Mouse (Mus musculus) heart, postnatal 0 days (tissue): Measurements from ENCODE around the gene Cavin4. TPM values are rescaled to one million over a fixed set of nuclear protein-coding genes. Genes with fewer than 3 reads are reported as not detected.

Experiments used
- ATAC-seq: fragments of 200-750 bp; cut with Nextera tagmentation; 2 replicates; pipeline ENCODE4 v1.8.0; 2017; ENCODE audit warnings: low read depth, moderate number of reproducible peaks, moderate library complexity; ENCODE audit not compliant: insufficient read depth
- DNase-seq: peaks from one replicate; pipeline ENCODE4 v3.0.0-alpha.2; 2016; ENCODE audit warnings: low spot score
- H3K27ac ChIP-seq: fragments of 300-500 bp; sonication (generic); 2 replicates; pipeline ENCODE4 v1.5.1; 2014; ENCODE audit warnings: low read depth, mild to moderate bottlenecking
- H3K27me3 ChIP-seq: fragments of 300-500 bp; sonication (generic); 2 replicates; pipeline ENCODE4 v1.6.1; 2014; ENCODE audit warnings: low read length, mixed read lengths; ENCODE audit not compliant: control insufficient read depth, insufficient read depth
- H3K36me3 ChIP-seq: fragments of 300-500 bp; sonication (generic); replicated peaks from 2 replicates; pipeline ENCODE4 v1.6.1; 2014; ENCODE audit warnings: low read length, mixed read lengths; ENCODE audit not compliant: control insufficient read depth, insufficient read depth
- H3K4me1 ChIP-seq: fragments of 300-500 bp; sonication (generic); 2 replicates; pipeline ENCODE4 v1.6.1; 2014; ENCODE audit warnings: antibody characterized with exemption; ENCODE audit not compliant: control insufficient read depth, insufficient read depth
- H3K4me2 ChIP-seq: fragments of 300-500 bp; sonication (generic); 2 replicates; pipeline ENCODE4 v1.6.1; 2014; ENCODE audit warnings: low read depth, mild to moderate bottlenecking, low read length, moderate library complexity
- H3K4me3 ChIP-seq: fragments of 300-500 bp; sonication (generic); 2 replicates; pipeline ENCODE4 v1.5.1; 2014; ENCODE audit warnings: low read depth, low read length
- H3K9ac ChIP-seq: fragments of 300-500 bp; sonication (generic); replicated peaks from 2 replicates; pipeline ENCODE4 v1.6.1; 2014; ENCODE audit warnings: low read depth, low read length, mixed read lengths
- H3K9me3 ChIP-seq: fragments of 300-500 bp; sonication (generic); replicated peaks from 2 replicates; pipeline ENCODE4 v1.6.1; 2016; ENCODE audit warnings: low read length; ENCODE audit not compliant: control insufficient read depth
- CTCF ChIP-seq: IDR thresholded peaks from 2 replicates; pipeline ENCODE4 v1.5.1; 2016; ENCODE audit warnings: antibody characterized with exemption, control low read depth, low read depth
- EP300 ChIP-seq: IDR thresholded peaks from 2 replicates; pipeline ENCODE4 v1.6.1; 2016; ENCODE audit warnings: antibody characterized with exemption, low read depth
- WGBS: fragments of 180-500 bp; shearing (Covaris S2); extraction: QIAGEN DNeasy Blood & Tissue Kit; methylation state at CpG from one replicate; pipeline ENCODE4 v1.1.7; 2014; 5-methylcytosine and 5-hydroxymethylcytosine counted together
- polyA plus RNA-seq: library from polyadenylated mRNA; unstranded; fragments of >200 nt; fragmentation: Nextera tagmentation; extraction: Ambion mirVana; gene quantifications from 2 replicates; pipeline ENCODE4 v1.2.1, GENCODE M21; 2015
- total RNA-seq: library from RNA; depleted of rRNA; stranded (reverse); fragments of >200 nt; gene quantifications from 2 replicates; pipeline ENCODE4 v1.2.3, GENCODE M21; 2014; ENCODE audit warnings: low replicate concordance; rRNA removed

The Cavin4 gene
- total and polyA plus RNA-seq, 2 experiments from 2014 or later = 18.1 to 25.0 TPM

DNA sequence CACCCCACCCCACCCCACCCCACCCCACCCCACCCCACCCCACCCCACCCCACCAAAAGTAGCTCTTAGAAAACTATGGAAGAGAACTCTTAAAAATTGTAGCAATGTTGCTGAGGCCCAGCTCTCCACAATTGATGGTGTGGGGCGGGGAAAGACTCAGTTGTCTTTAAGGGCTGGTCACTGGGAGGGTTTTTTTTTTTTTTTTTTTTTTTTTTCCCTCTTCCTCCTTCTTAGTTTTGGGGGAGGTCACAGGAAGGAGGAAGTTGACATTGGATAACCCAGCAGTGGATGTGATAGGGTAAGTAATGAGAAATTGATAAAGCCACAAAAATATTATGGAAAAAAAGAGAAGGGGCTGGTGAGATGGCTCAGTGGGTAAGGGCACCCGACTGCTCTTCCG, 33.4 kb downstream of the Cavin4 start:
- no peaks in the 10 kb centered on the region for H3K9me3 ChIP-seq
- TF ChIP-seq EP300 (no peak), CTCF (no peak)
- no peak overlapping the region for H3K4me2 ChIP-seq
- no peak overlapping the region for H3K27ac ChIP-seq
- no peak overlapping the region for H3K4me3 ChIP-seq
- WGBS = 93% methylated on average over 3 of the region's 3 CpGs
- no peaks in the 10 kb centered on the region for H3K4me1 ChIP-seq
- no peak for DNase-seq
- H3K27me3 ChIP-seq = no peaks in the 10 kb centered on the region
- H3K9ac ChIP-seq = no peak overlapping the region
- H3K36me3 ChIP-seq = no peaks in the 10 kb centered on the region
- no peak for ATAC-seq

DNA sequence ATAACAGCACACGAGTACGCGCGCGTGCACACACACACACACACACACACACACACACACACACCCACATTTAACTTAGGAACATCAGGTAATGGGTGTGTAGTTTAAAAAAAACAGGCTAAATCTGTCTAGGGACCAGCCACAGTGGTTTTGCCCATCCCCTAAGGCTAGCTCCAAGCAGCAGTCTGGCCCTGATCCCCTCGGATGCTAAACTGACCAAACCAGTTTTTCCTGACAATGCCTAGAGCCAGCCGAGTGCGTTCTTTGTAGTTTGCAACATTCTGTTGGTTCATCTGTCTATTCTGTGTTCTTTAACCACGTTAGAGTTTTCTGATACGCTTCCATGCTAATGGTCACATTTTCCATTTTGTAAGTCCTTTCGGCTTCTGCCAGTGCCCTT, 34.0 kb downstream of the Cavin4 start:
- Histone ChIP-seq H3K36me3 (no peaks in the 10 kb centered on the region), H3K9me3 (no peaks in the 10 kb centered on the region), H3K4me3 (no peak overlapping the region), H3K4me2 (no peak overlapping the region), H3K4me1 (no peaks in the 10 kb centered on the region), H3K27me3 (no peaks in the 10 kb centered on the region), H3K27ac (no peak overlapping the region), H3K9ac (no peak overlapping the region)
- DNase-seq = no peak
- TF ChIP-seq EP300 (no peak), CTCF (no peak)
- 63% methylated on average over 11 of the region's 11 CpGs for WGBS
- no peak for ATAC-seq

DNA sequence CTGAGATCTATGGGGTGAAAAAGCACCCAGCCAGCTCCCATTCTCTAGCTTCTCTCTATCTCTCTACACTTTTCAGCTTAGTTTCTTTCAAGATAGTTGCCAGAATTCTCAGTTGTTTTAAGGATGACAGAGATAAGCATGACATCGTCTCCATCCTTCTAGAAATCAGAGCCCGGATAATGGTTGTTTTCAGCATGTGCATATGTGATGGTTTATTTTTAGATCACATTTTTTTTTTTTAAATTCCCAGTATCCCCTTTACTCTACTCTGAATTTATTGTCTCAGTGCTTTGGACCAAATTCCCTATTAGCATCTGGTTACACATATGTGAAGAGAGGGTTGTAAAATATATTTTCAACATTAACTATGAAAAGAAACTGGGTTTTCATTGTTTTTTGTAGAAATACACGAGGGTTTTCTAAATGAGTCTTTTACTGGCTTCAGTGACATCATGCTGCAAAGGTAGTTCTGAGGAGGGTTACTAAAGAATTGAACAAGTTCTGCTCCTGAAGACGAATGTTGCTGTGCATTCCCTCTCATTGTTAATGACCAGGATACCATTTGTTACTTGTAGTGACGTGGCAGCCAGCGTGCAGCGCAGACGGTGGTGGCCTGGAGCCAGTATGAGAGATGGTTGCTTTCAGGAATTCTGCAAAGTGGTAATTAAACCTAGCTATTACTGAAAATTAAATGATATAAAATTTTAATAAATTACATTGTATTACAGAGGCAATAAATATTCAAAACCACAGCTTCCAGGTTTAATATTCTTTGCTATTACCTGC, 52.7 kb downstream of the Cavin4 start:
- Histone ChIP-seq H3K9ac (no peak overlapping the region), H3K9me3 (no peaks in the 10 kb centered on the region), H3K4me3 (no peak overlapping the region), H3K4me2 (no peak overlapping the region), H3K36me3 (no peaks in the 10 kb centered on the region), H3K4me1 (no peaks in the 10 kb centered on the region), H3K27me3 (no peaks in the 10 kb centered on the region), H3K27ac (no peak overlapping the region)
- ATAC-seq = no peak
- TF ChIP-seq CTCF = no peak
- no peak for TF ChIP-seq EP300
- DNase-seq = no peak
- 62% methylated on average over 8 of the region's 8 CpGs for WGBS

DNA sequence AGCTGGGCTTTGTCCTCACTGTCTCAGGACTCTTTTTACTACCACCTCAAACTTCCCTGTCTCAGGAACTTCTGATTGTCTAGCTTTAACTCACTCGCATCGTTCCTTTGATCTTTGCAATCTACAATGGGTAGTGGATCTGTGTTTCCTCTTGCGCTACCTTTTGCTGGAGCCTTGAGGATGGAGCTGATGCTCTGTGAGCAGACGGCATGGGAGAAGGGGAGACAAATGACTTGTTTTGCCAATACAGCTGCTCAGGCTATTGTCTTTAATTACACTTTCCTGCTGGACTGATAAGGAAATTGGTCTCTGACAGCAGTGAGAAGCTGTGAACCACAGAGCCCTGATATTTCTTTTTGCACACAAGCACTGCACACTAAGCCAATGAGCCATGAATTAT, 53.5 kb downstream of the Cavin4 start:
- Histone ChIP-seq H3K4me3 (no peak overlapping the region), H3K27me3 (no peaks in the 10 kb centered on the region), H3K9ac (no peak overlapping the region), H3K27ac (no peak overlapping the region), H3K36me3 (no peaks in the 10 kb centered on the region), H3K4me2 (no peak overlapping the region), H3K4me1 (no peaks in the 10 kb centered on the region), H3K9me3 (no peaks in the 10 kb centered on the region)
- 33% methylated on average over 4 of the region's 4 CpGs for WGBS
- ATAC-seq (no peak), DNase-seq (no peak)
- no peak for TF ChIP-seq CTCF
- no peak for TF ChIP-seq EP300

Other genes with a start within 250 kb of the Cavin4 start
- 18.2 and 23.6 TPM in 2 replicates for gene Tex10, start 190.1 kb upstream of the Cavin4 start, total RNA-seq
- 14.5 and 16.0 TPM in 2 replicates for gene Tex10, start 190.1 kb upstream of the Cavin4 start, polyA plus RNA-seq
- gene Msantd3, start 123.6 kb upstream of the Cavin4 start, total RNA-seq = 18.1 and 25.9 TPM in 2 replicates
- 21.3 and 23.0 TPM in 2 replicates for gene Msantd3, start 123.6 kb upstream of the Cavin4 start, polyA plus RNA-seq
- gene Tmeff1, start 78.3 kb upstream of the Cavin4 start, total RNA-seq = 17.7 and 31.6 TPM in 2 replicates
- 14.7 and 15.2 TPM in 2 replicates for gene Tmeff1, start 78.3 kb upstream of the Cavin4 start, polyA plus RNA-seq